Mouse (Mus musculus): ENCODE measurements around the gene Xlr3b. TPM values are rescaled to one million over a fixed set of nuclear protein-coding genes. Genes with fewer than 3 reads are reported as not detected.

The Xlr3b gene
- polyA plus RNA-seq, 1 experiment from 2014 or later, result 11.2 TPM

Other genes with a start within 250 kb of the Xlr3b start
- 11.3 TPM in 2 replicates for gene Zfp185, start 204.9 kb upstream of the Xlr3b start, polyA plus RNA-seq (2016; fragmentation: Nextera tagmentation; extraction: Ambion mirVana)
- gene Pnma5, start 155.1 kb upstream of the Xlr3b start, polyA plus RNA-seq (2016; fragmentation: Nextera tagmentation; extraction: Ambion mirVana), result 0.09 TPM in 1 of 2 replicates, not detected in the other
- gene Pnma3, start 127.4 kb upstream of the Xlr3b start, polyA plus RNA-seq (2016; fragmentation: Nextera tagmentation; extraction: Ambion mirVana), result 0.10 and 0.35 TPM in 2 replicates
- gene Xlr4a, start 109.7 kb upstream of the Xlr3b start, polyA plus RNA-seq (2016; fragmentation: Nextera tagmentation; extraction: Ambion mirVana), result 0.68 and 1.1 TPM in 2 replicates
- gene Xlr3a, start 95.1 kb upstream of the Xlr3b start, polyA plus RNA-seq (2016; fragmentation: Nextera tagmentation; extraction: Ambion mirVana), result 1.9 and 3.6 TPM in 2 replicates
- gene Gm14685, start 75.2 kb upstream of the Xlr3b start, polyA plus RNA-seq (2016; fragmentation: Nextera tagmentation; extraction: Ambion mirVana), result 0.05 and 0.18 TPM in 2 replicates
- gene Xlr5b, start 43.4 kb upstream of the Xlr3b start, polyA plus RNA-seq (2016; fragmentation: Nextera tagmentation; extraction: Ambion mirVana), result not detected in 2 replicates
- gene DXBay18, start 42.8 kb upstream of the Xlr3b start, polyA plus RNA-seq (2016; fragmentation: Nextera tagmentation; extraction: Ambion mirVana), result not detected in 2 replicates
- gene Spin2d, start 15.2 kb upstream of the Xlr3b start, polyA plus RNA-seq (2016; fragmentation: Nextera tagmentation; extraction: Ambion mirVana), result not detected in 2 replicates
- gene Xlr4b, start 22.1 kb downstream of the Xlr3b start, polyA plus RNA-seq (2016; fragmentation: Nextera tagmentation; extraction: Ambion mirVana), result 0.64 and 0.69 TPM in 2 replicates
- gene F8a, start 36.1 kb downstream of the Xlr3b start, polyA plus RNA-seq (2016; fragmentation: Nextera tagmentation; extraction: Ambion mirVana), result 11.6 and 11.8 TPM in 2 replicates
- 0.47 TPM in 1 of 2 replicates, not detected in the other for gene Xlr4c, start 50.9 kb downstream of the Xlr3b start, polyA plus RNA-seq (2016; fragmentation: Nextera tagmentation; extraction: Ambion mirVana)
- not detected in 2 replicates for gene Xlr3c, start 73.2 kb downstream of the Xlr3b start, polyA plus RNA-seq (2016; fragmentation: Nextera tagmentation; extraction: Ambion mirVana)
- gene Xlr5a, start 100.8 kb downstream of the Xlr3b start, polyA plus RNA-seq (2016; fragmentation: Nextera tagmentation; extraction: Ambion mirVana), result not detected in 2 replicates
- not detected in 2 replicates for gene Xlr5c, start 100.8 kb downstream of the Xlr3b start, polyA plus RNA-seq (2016; fragmentation: Nextera tagmentation; extraction: Ambion mirVana)
- not detected in 2 replicates for gene Gm45015, start 144.6 kb downstream of the Xlr3b start, polyA plus RNA-seq (2016; fragmentation: Nextera tagmentation; extraction: Ambion mirVana)
- gene Zfp275, start 150.4 kb downstream of the Xlr3b start, polyA plus RNA-seq (2016; fragmentation: Nextera tagmentation; extraction: Ambion mirVana), result 21.2 and 21.6 TPM in 2 replicates
- not detected in 2 replicates for gene Gm18336, start 206.5 kb downstream of the Xlr3b start, polyA plus RNA-seq (2016; fragmentation: Nextera tagmentation; extraction: Ambion mirVana)
- gene Zfp92, start 218.9 kb downstream of the Xlr3b start, polyA plus RNA-seq (2016; fragmentation: Nextera tagmentation; extraction: Ambion mirVana), result 0.19 and 0.29 TPM in 2 replicates
- not detected in 2 replicates for gene Trex2, start 243.1 kb downstream of the Xlr3b start, polyA plus RNA-seq (2016; fragmentation: Nextera tagmentation; extraction: Ambion mirVana)

Measured in embryonic facial prominence, embryonic 12.5 days (tissue).